Mouse (Mus musculus) frontal cortex, postnatal 36 days (tissue): Measurements from ENCODE around the gene Ptgs1.

Experiments used
- DNase-seq, 2 experiments: peaks; one replicate each; pipeline ENCODE4 v3.0.0; 2022; ENCODE audit warnings: low spot score in 2 of 2

Ptgs1 gene

GRCm38 (mm10) chr2:36247964-36248363 is 17.7 kb downstream of the Ptgs1 start:
- no peak for DNase-seq

- no peak for DNase-seq
These were observed 20.9 kb downstream of the Ptgs1 start for GRCm38 (mm10) chr2:36251156-36251555.

GRCm38 (mm10) chr2:36252505-36252904 is 22.3 kb downstream of the Ptgs1 start:
- no peak for DNase-seq

- DNase-seq: no peak
These were observed 24.2 kb downstream of the Ptgs1 start for GRCm38 (mm10) chr2:36254445-36254844.

GRCm38 (mm10) chr2:36256931-36257330 is 26.7 kb downstream of the Ptgs1 start:
- DNase-seq: no peak

- DNase-seq: no peak
These were observed 29.2 kb downstream of the Ptgs1 start for GRCm38 (mm10) chr2:36259382-36259781.

- no peak for DNase-seq
These were observed 29.7 kb downstream of the Ptgs1 start for GRCm38 (mm10) chr2:36259798-36260540.

- DNase-seq: no peak
These were observed 31.8 kb downstream of the Ptgs1 start for GRCm38 (mm10) chr2:36262025-36262424.

- no peak for DNase-seq
These were observed 39.2 kb downstream of the Ptgs1 start for GRCm38 (mm10) chr2:36269458-36269857.

- DNase-seq: no peak
These were observed 40.0 kb downstream of the Ptgs1 start for GRCm38 (mm10) chr2:36270186-36270585.

GRCm38 (mm10) chr2:36271085-36271484 is 40.9 kb downstream of the Ptgs1 start:
- DNase-seq: no peak

GRCm38 (mm10) chr2:36272288-36272950 is 42.2 kb downstream of the Ptgs1 start:
- no peak for DNase-seq

- DNase-seq: peak; percentile 45 to 77
These were observed 46.2 kb downstream of the Ptgs1 start for GRCm38 (mm10) chr2:36276454-36276853.

- no peak for DNase-seq
These were observed 48.5 kb downstream of the Ptgs1 start for GRCm38 (mm10) chr2:36278760-36279159.

- no peak for DNase-seq
These were observed 50.9 kb downstream of the Ptgs1 start for GRCm38 (mm10) chr2:36281138-36281537.

GRCm38 (mm10) chr2:36282301-36282700 is 52.1 kb downstream of the Ptgs1 start:
- no peak for DNase-seq
